In the genomic region with DNA sequence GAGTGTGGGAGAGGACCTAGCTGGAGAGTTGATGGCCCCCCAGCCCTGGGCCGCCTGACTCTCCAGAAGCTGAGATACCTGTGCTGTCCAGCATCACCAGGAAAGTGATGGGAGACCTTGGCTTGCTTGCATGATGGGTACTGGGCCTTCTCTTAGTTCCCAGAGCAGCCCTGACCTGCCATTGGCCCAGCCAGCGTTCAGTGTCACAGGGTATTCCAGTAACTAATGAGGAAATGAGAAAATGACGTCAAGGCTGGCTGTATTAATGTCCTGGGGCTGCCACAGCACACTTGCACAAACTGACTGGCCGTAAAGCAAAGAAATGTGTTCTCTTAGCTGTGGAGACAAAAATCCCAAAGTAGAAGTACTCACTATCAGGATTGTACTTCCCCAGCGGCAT, we compare ENCODE assay signal across 21 mouse cellular contexts.
"Had no signal": no experiment of that assay in that cellular context is flagged by ENCODE, and none has a peak within 500 bp of the region (broad histone marks: within the 10 kb centered on the region; RNA-seq: fewer than 3 reads in every experiment).

No protein-coding gene starts in this region.

- H3K9me3 ChIP-seq: hindbrain, embryonic 10.5 days; hindbrain, embryonic 12.5 days; intestine, embryonic 15.5 days; kidney, embryonic 15.5 days; limb, embryonic 13.5 days; limb, embryonic 15.5 days; liver, embryonic 12.5 days had no signal

- H3K27ac ChIP-seq: gastrocnemius, adult 2 months; heart, adult 2 months; hindbrain, embryonic 10.5 days; hindbrain, embryonic 12.5 days; hindbrain, embryonic 14.5 days; intestine, embryonic 15.5 days; kidney, embryonic 15.5 days; kidney, postnatal 0 days; limb, embryonic 13.5 days; limb, embryonic 15.5 days; liver, embryonic 12.5 days had no signal

- H3K4me1 ChIP-seq: intestine, embryonic 15.5 days; kidney, embryonic 15.5 days; liver, embryonic 12.5 days had no signal

- H3K27me3 ChIP-seq: intestine, embryonic 15.5 days; kidney, embryonic 15.5 days; limb, embryonic 13.5 days; limb, embryonic 15.5 days had no signal

- H3K4me3 ChIP-seq: gastrocnemius, adult 2 months; heart, adult 2 months; hindbrain, embryonic 10.5 days; hindbrain, embryonic 12.5 days; intestine, embryonic 15.5 days; kidney, embryonic 15.5 days; limb, embryonic 13.5 days; limb, embryonic 15.5 days; liver, embryonic 12.5 days had no signal

- H3K36me3 ChIP-seq: hindbrain, embryonic 10.5 days; hindbrain, embryonic 12.5 days; intestine, embryonic 15.5 days; kidney, embryonic 15.5 days; limb, embryonic 13.5 days; limb, embryonic 15.5 days; liver, embryonic 12.5 days had no signal

- DNase-seq: gastrocnemius, adult 2 months; gastrocnemius, postnatal 10 days; gastrocnemius, postnatal 25 days; heart, adult 2 months; heart, postnatal 10 days; heart, postnatal 4 days; kidney, adult 18-20 months; kidney, adult 8-10 months; kidney, postnatal 14 days; kidney, postnatal 36 days; layer of hippocampus, adult 9-11 months; layer of hippocampus, postnatal 36 days had no signal
